In genomic region chr5:14389184-14389890, GRCm38 (mm10) we compare ENCODE assay signal across 9 mouse cellular contexts.
DNase-seq lines count a peak whose midpoint lies in the region; ATAC-seq lines count a peak whose summit lies in the region.
"Had no signal": no experiment of that assay in that cellular context is flagged by ENCODE, and none has a peak within 500 bp of the region (broad histone marks: within the 10 kb centered on the region; RNA-seq: fewer than 3 reads in every experiment).

No protein-coding gene starts in this region.

- no peak overlapping the region for H3K9ac ChIP-seq in liver, embryonic 11.5 days (ENCODE audit: low read depth, low read length)
- H3K9ac ChIP-seq: embryonic facial prominence, embryonic 15.5 days had no signal

- ATAC-seq in liver, embryonic 11.5 days (replicated peaks; ENCODE audit: low FRiP score): peak; percentile 73; the same call in 1 of the 2 replicates

- intact Hi-C loops in heart, postnatal 25 days (cut with DNase I): no loop called here

- no peak overlapping the region for H3K4me2 ChIP-seq in liver, embryonic 11.5 days
- H3K4me2 ChIP-seq: embryonic facial prominence, embryonic 15.5 days had no signal

- WGBS in liver, embryonic 11.5 days: 20% methylated on average over 6 of the region's 6 CpGs

- H3K9me3 ChIP-seq in liver, embryonic 11.5 days (ENCODE audit: control insufficient read depth, low read length): no peaks in the 10 kb centered on the region
- H3K9me3 ChIP-seq: embryonic facial prominence, embryonic 15.5 days had no signal

- no peaks in the 10 kb centered on the region for H3K27me3 ChIP-seq in liver, embryonic 11.5 days (replicated peaks; ENCODE audit: control insufficient read depth, insufficient read depth, low read length)
- H3K27me3 ChIP-seq: embryonic facial prominence, embryonic 15.5 days had no signal

- no peak overlapping the region for H3K27ac ChIP-seq in liver, embryonic 11.5 days (ENCODE audit: low read depth, low read length)
- H3K27ac ChIP-seq: embryonic facial prominence, embryonic 15.5 days had no signal

- H3K4me1 ChIP-seq in liver, embryonic 11.5 days (replicated peaks; ENCODE audit: control insufficient read depth, insufficient read depth, low read length): no peaks in the 10 kb centered on the region
- H3K4me1 ChIP-seq: embryonic facial prominence, embryonic 15.5 days had no signal

- DNase-seq in thymus, postnatal 14 days: peak; percentile 3
- no peak for DNase-seq in thymus, postnatal 36 days
- peak; percentile 77 for DNase-seq in cerebellum, adult 9-10 months
- peak; percentile 20 to 57 for DNase-seq in frontal cortex, postnatal 10 days (ENCODE audit: low spot score in 2 of 2)
- peak; percentile 45 to 77 for DNase-seq in kidney, postnatal 25 days
- no peak for DNase-seq in liver, embryonic 11.5 days (ENCODE audit: low spot score)
- DNase-seq in retina, postnatal 1 day: peak; percentile 69
- DNase-seq in heart, postnatal 25 days (ENCODE audit: low spot score): no peak

- H3K36me3 ChIP-seq in liver, embryonic 11.5 days (ENCODE audit: control insufficient read depth, insufficient read depth, low read length): no peaks in the 10 kb centered on the region
- H3K36me3 ChIP-seq: embryonic facial prominence, embryonic 15.5 days had no signal

- no peak overlapping the region for H3K4me3 ChIP-seq in liver, embryonic 11.5 days (ENCODE audit: low read depth, low read length)
- H3K4me3 ChIP-seq: embryonic facial prominence, embryonic 15.5 days had no signal

Comparison
In these comparisons a context has a peak if more than half of its experiments do, and no peak if none do; other contexts are left out.
1. DNase-seq: peak in thymus, postnatal 14 days (single experiment), cerebellum, adult 9-10 months (single experiment), frontal cortex, postnatal 10 days (2 of 2), kidney, postnatal 25 days (2 of 2) and retina, postnatal 1 day (single experiment); none in thymus, postnatal 36 days (0 of 2), liver, embryonic 11.5 days (single experiment) and heart, postnatal 25 days (single experiment).